Mouse (Mus musculus): Measurements from ENCODE around the gene Crym. TPM values are rescaled to one million over a fixed set of nuclear protein-coding genes. Genes with fewer than 3 reads are reported as not detected.

The Crym gene
- polyA plus RNA-seq, 1 experiment from 2014 or later, result 25.4 TPM

DNA sequence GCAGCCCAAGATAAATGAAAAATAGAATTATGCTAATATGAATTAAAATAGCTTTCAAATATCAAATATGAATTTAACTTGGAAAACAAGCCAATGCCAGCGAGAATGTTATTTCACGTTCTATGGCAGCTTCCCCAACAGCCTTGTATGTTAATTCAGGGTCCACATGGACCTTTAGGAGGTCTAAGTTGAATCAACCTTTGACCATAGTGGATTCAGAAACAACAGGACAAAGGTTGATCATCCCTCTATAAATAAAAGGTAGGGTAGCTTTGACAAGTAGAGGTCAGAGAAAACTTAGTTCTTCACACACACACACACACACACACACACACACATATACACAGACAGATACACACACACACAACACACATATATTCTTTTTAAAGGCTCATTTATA lies 51.0 kb downstream of the Crym start:
- no peaks in the 10 kb centered on the region for H3K4me1 ChIP-seq

DNA sequence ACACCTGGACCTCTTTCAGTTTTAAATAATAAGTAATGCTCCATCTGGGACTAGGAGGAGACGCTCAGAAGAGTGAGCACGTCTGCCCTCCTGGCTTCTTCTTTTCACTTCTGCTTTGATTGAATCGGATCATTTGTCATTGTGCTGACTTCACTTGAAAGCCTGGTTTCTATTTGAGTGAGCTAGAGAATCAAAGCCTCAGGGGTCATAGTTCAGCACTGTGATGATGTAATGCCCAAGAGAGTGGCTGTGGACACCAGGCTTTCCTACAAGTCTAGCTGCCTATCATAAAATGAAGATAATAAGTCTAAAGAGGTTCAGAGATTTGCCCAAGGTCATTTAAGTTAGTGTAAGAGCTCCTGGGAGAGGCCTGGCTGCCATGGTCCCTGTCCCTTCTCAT lies 51.7 kb downstream of the Crym start:
- WGBS, result 17% methylated on average over 3 of the region's 3 CpGs

More for the DNA sequence above, 51.0 kb downstream of the Crym start:
- H3K9me3 ChIP-seq, result no peaks in the 10 kb centered on the region
- H3K36me3 ChIP-seq (replicated peaks), result no peaks in the 10 kb centered on the region
- peaks cover 49% of the 10 kb centered on the region for H3K27me3 ChIP-seq
- H3K4me3 ChIP-seq (replicated peaks), result no peak overlapping the region
- no peak overlapping the region for H3K9ac ChIP-seq
- H3K27ac ChIP-seq, result no peak overlapping the region
- H3K4me2 ChIP-seq, result no peak overlapping the region
- 91% methylated on average over 2 of the region's 2 CpGs for WGBS
- ATAC-seq (ENCODE audit: low FRiP score), result no peak

DNA sequence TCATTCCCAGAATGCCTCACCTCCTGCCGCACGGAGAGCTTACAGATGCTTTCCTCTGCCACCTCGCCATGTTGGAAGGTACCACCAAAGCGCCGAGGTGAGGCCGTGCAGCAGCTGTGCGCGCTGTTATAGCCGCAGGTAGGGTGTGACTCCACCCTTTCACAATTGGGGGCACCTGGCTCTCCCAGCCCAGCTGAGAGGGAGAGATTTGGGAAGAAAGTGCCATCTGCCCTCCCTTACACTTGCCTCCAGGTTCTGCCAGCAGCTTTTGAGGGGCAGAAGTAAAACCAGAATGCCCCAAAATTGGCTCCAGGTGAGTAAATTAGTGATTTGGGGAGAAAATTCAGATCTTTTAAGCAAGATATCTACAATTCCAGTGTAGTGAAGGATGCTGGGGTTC lies 56.7 kb downstream of the Crym start, which contains the start of gene Zp2:
TSS of gene Zp2 (minus strand) at position 101 of the 400 bp plus-strand sequence.
- no peaks in the 10 kb centered on the region for H3K36me3 ChIP-seq (replicated peaks)
- no peak within 1 kb of the TSS for H3K4me2 ChIP-seq
- H3K4me1 ChIP-seq, result no peaks in the 10 kb centered on the region
- H3K9ac ChIP-seq, result no peak within 1 kb of the TSS
- ATAC-seq (ENCODE audit: low FRiP score), result no peak
- no peak within 1 kb of the TSS for H3K27ac ChIP-seq
- H3K9me3 ChIP-seq, result no peaks in the 10 kb centered on the region
- WGBS, result 80% methylated on average over 9 of the region's 9 CpGs
- H3K4me3 ChIP-seq (replicated peaks), result no peak within 1 kb of the TSS
- peaks cover 18% of the 10 kb centered on the region; the same call in 1 of the 2 replicates for H3K27me3 ChIP-seq

More for the DNA sequence above, 51.7 kb downstream of the Crym start:
- Histone ChIP-seq H3K4me2 (no peak overlapping the region), H3K27me3 (peaks cover 43% of the 10 kb centered on the region), H3K27ac (no peak overlapping the region), H3K4me1 (no peaks in the 10 kb centered on the region), H3K9ac (no peak overlapping the region), H3K9me3 (no peaks in the 10 kb centered on the region), H3K4me3 (replicated peaks) (no peak overlapping the region), H3K36me3 (replicated peaks) (no peaks in the 10 kb centered on the region)
- no peak for ATAC-seq (ENCODE audit: low FRiP score)

DNA sequence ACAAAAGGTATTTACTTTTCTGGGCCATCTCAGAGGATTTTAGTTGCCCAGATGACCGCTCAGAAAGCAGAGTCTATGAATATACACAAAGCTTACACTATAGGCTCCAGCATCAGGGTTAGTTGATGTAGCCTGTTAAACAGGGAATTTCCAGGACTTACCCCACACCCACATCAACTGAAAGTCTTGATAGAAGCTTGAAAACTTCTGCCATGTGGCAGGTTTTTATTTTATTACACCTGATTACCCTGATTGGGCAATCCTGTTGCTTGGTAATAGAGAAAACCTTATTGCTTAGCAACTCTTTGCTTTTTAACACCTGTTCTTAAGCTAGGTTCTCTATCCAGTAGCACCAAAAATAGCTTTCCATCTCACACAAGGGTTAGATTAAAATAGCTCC lies 59.2 kb downstream of the Crym start:
- Histone ChIP-seq H3K27ac (no peak overlapping the region), H3K27me3 (0 out of 2 replicates have a peak, but pooled peaks cover 12% of the 10 kb centered on the region), H3K9ac (no peak overlapping the region), H3K4me3 (replicated peaks) (no peak overlapping the region), H3K4me2 (no peak overlapping the region), H3K4me1 (no peaks in the 10 kb centered on the region), H3K9me3 (no peaks in the 10 kb centered on the region), H3K36me3 (replicated peaks) (no peaks in the 10 kb centered on the region)
- no peak for ATAC-seq (ENCODE audit: low FRiP score)
- 86% methylated on average over 1 of the region's 1 CpGs for WGBS

Other genes starting within 250 kb of the Crym start
- 0.04 and 0.11 TPM in 2 replicates for gene Dnah3, start 106.8 kb downstream of the Crym start, polyA plus RNA-seq (2016; fragmentation: Nextera tagmentation; extraction: Ambion mirVana)
- 8.0 and 8.9 TPM in 2 replicates for gene Tmem159, start 99.8 kb downstream of the Crym start, polyA plus RNA-seq (2016; fragmentation: Nextera tagmentation; extraction: Ambion mirVana)
- gene Zp2, start 56.8 kb downstream of the Crym start, polyA plus RNA-seq (2016; fragmentation: Nextera tagmentation; extraction: Ambion mirVana), result not detected in 2 replicates
- gene Anks4b, start 28.3 kb downstream of the Crym start, polyA plus RNA-seq (2016; fragmentation: Nextera tagmentation; extraction: Ambion mirVana), result 0.05 TPM in 1 of 2 replicates, not detected in the other
- gene Abca14, start 1.9 kb upstream of the Crym start, polyA plus RNA-seq (2016; fragmentation: Nextera tagmentation; extraction: Ambion mirVana), result not detected in 2 replicates
- not detected in 2 replicates for gene Abca15, start 126.6 kb upstream of the Crym start, polyA plus RNA-seq (2016; fragmentation: Nextera tagmentation; extraction: Ambion mirVana)
- gene Abca16, start 207.5 kb upstream of the Crym start, polyA plus RNA-seq (2016; fragmentation: Nextera tagmentation; extraction: Ambion mirVana), result 0.04 TPM in 1 of 2 replicates, not detected in the other